Mouse (Mus musculus) hindbrain, embryonic 10.5 days (tissue): ENCODE measurements around the gene Myoz1. TPM values are rescaled to one million over a fixed set of nuclear protein-coding genes. Genes with fewer than 3 reads are reported as not detected.

Experiments
- DNase-seq: peaks from one replicate; pipeline ENCODE4 v3.0.0-alpha.2; 2017; ENCODE audit warnings: low spot score
- H3K27ac ChIP-seq: fragments of 300-500 bp; sonication (generic); 2 replicates; pipeline ENCODE4 v1.5.1; 2016; ENCODE audit warnings: mild to moderate bottlenecking, moderate library complexity
- H3K27me3 ChIP-seq: fragments of 300-500 bp; sonication (generic); 2 replicates; pipeline ENCODE4 v1.6.1; 2016; ENCODE audit warnings: mild to moderate bottlenecking; ENCODE audit not compliant: poor library complexity, insufficient read depth, severe bottlenecking
- H3K36me3 ChIP-seq: fragments of 300-500 bp; sonication (generic); 2 replicates; pipeline ENCODE4 v1.6.1; 2016; ENCODE audit warnings: mild to moderate bottlenecking, moderate library complexity
- H3K4me1 ChIP-seq: fragments of 300-500 bp; sonication (generic); replicated peaks from 2 replicates; pipeline ENCODE4 v1.6.1; 2016; ENCODE audit warnings: mild to moderate bottlenecking
- H3K4me3 ChIP-seq: fragments of 300-500 bp; sonication (generic); 2 replicates; pipeline ENCODE4 v1.5.1; 2016; ENCODE audit warnings: mild to moderate bottlenecking, moderate library complexity
- H3K9me3 ChIP-seq: fragments of 300-500 bp; sonication (generic); 2 replicates; pipeline ENCODE4 v1.6.1; 2016; ENCODE audit warnings: mild to moderate bottlenecking, moderate library complexity
- WGBS: fragments of 180-500 bp; shearing (Covaris S2); methylation state at CpG from one replicate; pipeline ENCODE4 v1.1.7; 2016; 5-methylcytosine and 5-hydroxymethylcytosine counted together
- polyA plus RNA-seq: library from polyadenylated mRNA; unstranded; fragments of >200 nt; fragmentation: Nextera tagmentation; extraction: Ambion mirVana; gene quantifications from 2 replicates; pipeline ENCODE4 v1.2.1, GENCODE M21; 2016

The Myoz1 gene
- polyA plus RNA-seq, 1 experiment from 2014 or later: 0.51 TPM

- no peak overlapping the region for H3K4me3 ChIP-seq
- WGBS: 92% methylated on average over 2 of the region's 2 CpGs
Measured at GRCm38 (mm10) chr14:20622412-20622811, 33.9 kb downstream of the Myoz1 start.

GRCm38 (mm10) chr14:20621903-20622302 lies 34.4 kb downstream of the Myoz1 start:
- Histone ChIP-seq H3K9me3 (no peaks in the 10 kb centered on the region), H3K27me3 (no peaks in the 10 kb centered on the region), H3K4me1 (peaks cover 5% of the 10 kb centered on the region), H3K4me3 (no peak overlapping the region), H3K27ac (no peak overlapping the region), H3K36me3 (peaks cover 20% of the 10 kb centered on the region)
- 93% methylated on average over 2 of the region's 2 CpGs for WGBS
- DNase-seq: no peak

More at GRCm38 (mm10) chr14:20622412-20622811, 33.9 kb downstream of the Myoz1 start:
- Histone ChIP-seq H3K27ac (no peak overlapping the region), H3K9me3 (no peaks in the 10 kb centered on the region), H3K27me3 (no peaks in the 10 kb centered on the region), H3K4me1 (peaks cover 3% of the 10 kb centered on the region; the same call in 1 of the 2 replicates), H3K36me3 (peaks cover 20% of the 10 kb centered on the region)
- DNase-seq: no peak

GRCm38 (mm10) chr14:20619131-20619530 lies 37.2 kb downstream of the Myoz1 start:
- no peaks in the 10 kb centered on the region for H3K9me3 ChIP-seq
- no peak overlapping the region for H3K4me3 ChIP-seq
- peaks cover 20% of the 10 kb centered on the region for H3K36me3 ChIP-seq
- no peak for DNase-seq
- no peaks in the 10 kb centered on the region for H3K27me3 ChIP-seq
- H3K27ac ChIP-seq: no peak overlapping the region
- peaks cover 10% of the 10 kb centered on the region; the same call in 1 of the 2 replicates for H3K4me1 ChIP-seq

GRCm38 (mm10) chr14:20618211-20618610 lies 38.1 kb downstream of the Myoz1 start:
- H3K36me3 ChIP-seq: peaks cover 18% of the 10 kb centered on the region
- no peak overlapping the region for H3K4me3 ChIP-seq
- H3K9me3 ChIP-seq: no peaks in the 10 kb centered on the region
- H3K27ac ChIP-seq: no peak overlapping the region
- 80% methylated on average over 5 of the region's 5 CpGs for WGBS
- H3K27me3 ChIP-seq: no peaks in the 10 kb centered on the region
- H3K4me1 ChIP-seq: peaks cover 10% of the 10 kb centered on the region; the same call in 1 of the 2 replicates
- no peak for DNase-seq

- H3K36me3 ChIP-seq: peaks cover 17% of the 10 kb centered on the region
- DNase-seq: no peak
- H3K27ac ChIP-seq: no peak overlapping the region
- no peak overlapping the region for H3K4me3 ChIP-seq
- no peaks in the 10 kb centered on the region for H3K9me3 ChIP-seq
- WGBS: 49% methylated on average over 2 of the region's 2 CpGs
- peaks cover 10% of the 10 kb centered on the region; the same call in 1 of the 2 replicates for H3K4me1 ChIP-seq
- H3K27me3 ChIP-seq: no peaks in the 10 kb centered on the region
Measured at GRCm38 (mm10) chr14:20616421-20616820, 39.9 kb downstream of the Myoz1 start.

GRCm38 (mm10) chr14:20615075-20615474 lies 41.3 kb downstream of the Myoz1 start:
- WGBS: 99% methylated on average over 2 of the region's 2 CpGs
- Histone ChIP-seq H3K27me3 (no peaks in the 10 kb centered on the region), H3K27ac (no peak overlapping the region), H3K36me3 (peaks cover 6% of the 10 kb centered on the region), H3K4me3 (no peak overlapping the region), H3K9me3 (no peaks in the 10 kb centered on the region), H3K4me1 (peaks cover 10% of the 10 kb centered on the region; the same call in 1 of the 2 replicates)
- DNase-seq: no peak

- H3K4me3 ChIP-seq: no peak overlapping the region
- H3K27me3 ChIP-seq: no peaks in the 10 kb centered on the region
- H3K27ac ChIP-seq: no peak overlapping the region
- no peaks in the 10 kb centered on the region for H3K36me3 ChIP-seq
- no peaks in the 10 kb centered on the region for H3K9me3 ChIP-seq
- no peak for DNase-seq
- WGBS: 92% methylated on average over 1 of the region's 1 CpGs
- peaks cover 7% of the 10 kb centered on the region; the same call in 1 of the 2 replicates for H3K4me1 ChIP-seq
Measured at GRCm38 (mm10) chr14:20612820-20613219, 43.5 kb downstream of the Myoz1 start.

- 91% methylated on average over 4 of the region's 4 CpGs for WGBS
Measured at GRCm38 (mm10) chr14:20610146-20610545, 46.2 kb downstream of the Myoz1 start.

GRCm38 (mm10) chr14:20609519-20609918 lies 46.8 kb downstream of the Myoz1 start:
- H3K27me3 ChIP-seq: no peaks in the 10 kb centered on the region
- WGBS: 92% methylated on average over 3 of the region's 3 CpGs

More at GRCm38 (mm10) chr14:20610146-20610545, 46.2 kb downstream of the Myoz1 start:
- Histone ChIP-seq H3K4me3 (no peak overlapping the region), H3K27ac (no peak overlapping the region), H3K9me3 (no peaks in the 10 kb centered on the region), H3K4me1 (no peaks in the 10 kb centered on the region), H3K36me3 (peaks cover 18% of the 10 kb centered on the region), H3K27me3 (no peaks in the 10 kb centered on the region)
- DNase-seq: no peak

GRCm38 (mm10) chr14:20607396-20608126 lies 48.8 kb downstream of the Myoz1 start:
- H3K27me3 ChIP-seq: no peaks in the 10 kb centered on the region
- H3K27ac ChIP-seq: no peak overlapping the region
- 91% methylated on average over 9 of the region's 9 CpGs for WGBS
- DNase-seq: no peak
- no peaks in the 10 kb centered on the region for H3K9me3 ChIP-seq
- H3K4me1 ChIP-seq: no peaks in the 10 kb centered on the region
- peaks cover 30% of the 10 kb centered on the region for H3K36me3 ChIP-seq
- H3K4me3 ChIP-seq: no peak overlapping the region

More at GRCm38 (mm10) chr14:20609519-20609918, 46.8 kb downstream of the Myoz1 start:
- Histone ChIP-seq H3K27ac (no peak overlapping the region), H3K4me3 (no peak overlapping the region), H3K9me3 (no peaks in the 10 kb centered on the region), H3K4me1 (no peaks in the 10 kb centered on the region), H3K36me3 (peaks cover 21% of the 10 kb centered on the region)
- no peak for DNase-seq

- Histone ChIP-seq H3K9me3 (no peaks in the 10 kb centered on the region), H3K4me1 (peaks cover 4% of the 10 kb centered on the region; the same call in 1 of the 2 replicates), H3K4me3 (no peak overlapping the region), H3K27ac (no peak overlapping the region), H3K36me3 (peaks cover 15% of the 10 kb centered on the region), H3K27me3 (no peaks in the 10 kb centered on the region)
- 95% methylated on average over 1 of the region's 1 CpGs for WGBS
- DNase-seq: no peak
Measured at GRCm38 (mm10) chr14:20601287-20601686, 55.1 kb downstream of the Myoz1 start.

- Histone ChIP-seq H3K9me3 (no peaks in the 10 kb centered on the region), H3K27ac (no peak overlapping the region), H3K4me3 (no peak overlapping the region), H3K27me3 (no peaks in the 10 kb centered on the region), H3K36me3 (peaks cover 12% of the 10 kb centered on the region), H3K4me1 (peaks cover 15% of the 10 kb centered on the region; the same call in 1 of the 2 replicates)
- 73% methylated on average over 2 of the region's 2 CpGs for WGBS
- DNase-seq: no peak
Measured at GRCm38 (mm10) chr14:20600203-20600602, 56.1 kb downstream of the Myoz1 start.

- Histone ChIP-seq H3K4me1 (peaks cover 17% of the 10 kb centered on the region; the same call in 1 of the 2 replicates), H3K9me3 (no peaks in the 10 kb centered on the region), H3K36me3 (peaks cover 8% of the 10 kb centered on the region), H3K27me3 (no peaks in the 10 kb centered on the region), H3K4me3 (no peak overlapping the region), H3K27ac (no peak overlapping the region)
- 91% methylated on average over 2 of the region's 2 CpGs for WGBS
- DNase-seq: no peak
Measured at GRCm38 (mm10) chr14:20599542-20599941, 56.8 kb downstream of the Myoz1 start.
